Mouse (Mus musculus) stomach, postnatal 0 days (tissue): ENCODE results near the gene Smarcb1. TPM values are rescaled to one million over a fixed set of nuclear protein-coding genes. Genes with fewer than 3 reads are reported as not detected.

Experiments
- ATAC-seq: fragments of 200-750 bp; cut with Nextera tagmentation; 2 replicates; pipeline ENCODE4 v1.8.0; 2017; ENCODE audit not compliant: low FRiP score, low TSS enrichment
- DNase-seq: peaks from one replicate; pipeline ENCODE4 v3.0.0-alpha.2; 2016; ENCODE audit warnings: low spot score
- H3K27ac ChIP-seq: fragments of 300-500 bp; sonication (generic); replicated peaks from 2 replicates; pipeline ENCODE4 v1.5.1; 2014; ENCODE audit warnings: mild to moderate bottlenecking, control low read depth
- H3K27me3 ChIP-seq: fragments of 300-500 bp; sonication (generic); 2 replicates; pipeline ENCODE4 v1.6.1; 2014; ENCODE audit warnings: low read length; ENCODE audit not compliant: control insufficient read depth, insufficient read depth
- H3K36me3 ChIP-seq: fragments of 300-500 bp; sonication (generic); 2 replicates; pipeline ENCODE4 v1.6.1; 2014; ENCODE audit warnings: low read length, mixed read lengths; ENCODE audit not compliant: control insufficient read depth, insufficient read depth
- H3K4me1 ChIP-seq: fragments of 300-500 bp; sonication (generic); replicated peaks from 2 replicates; pipeline ENCODE4 v1.6.1; 2014; ENCODE audit warnings: antibody characterized with exemption; ENCODE audit not compliant: control insufficient read depth, insufficient read depth
- H3K4me2 ChIP-seq: fragments of 300-500 bp; sonication (generic); replicated peaks from 2 replicates; pipeline ENCODE4 v1.6.1; 2014; ENCODE audit warnings: low read depth, mild to moderate bottlenecking, control low read depth, moderate library complexity
- H3K4me3 ChIP-seq: fragments of 300-500 bp; sonication (generic); 2 replicates; pipeline ENCODE4 v1.5.1; 2014; ENCODE audit warnings: low read depth, low read length, control low read depth
- H3K9ac ChIP-seq: fragments of 300-500 bp; sonication (generic); 2 replicates; pipeline ENCODE4 v1.6.1; 2014; ENCODE audit warnings: mild to moderate bottlenecking, low read length, control low read depth, mixed read lengths
- H3K9me3 ChIP-seq: fragments of 300-500 bp; sonication (generic); 2 replicates; pipeline ENCODE4 v1.6.1; 2016; ENCODE audit warnings: low read length; ENCODE audit not compliant: control insufficient read depth
- CTCF ChIP-seq: IDR thresholded peaks from 2 replicates; pipeline ENCODE4 v1.5.1; 2016; ENCODE audit warnings: antibody characterized with exemption, low read depth, mild to moderate bottlenecking, moderate library complexity
- EP300 ChIP-seq: optimal IDR thresholded peaks from 2 replicates; pipeline ENCODE3; 2016; ENCODE audit warnings: antibody characterized with exemption
- WGBS: fragments of 180-500 bp; shearing (Covaris S2); extraction: QIAGEN DNeasy Blood & Tissue Kit; methylation state at CpG from one replicate; pipeline ENCODE4 v1.1.7; 2014; 5-methylcytosine and 5-hydroxymethylcytosine counted together
- polyA plus RNA-seq: library from polyadenylated mRNA; unstranded; fragments of >200 nt; fragmentation: Nextera tagmentation; extraction: Ambion mirVana; gene quantifications from 2 replicates; pipeline ENCODE4 v1.2.1, GENCODE M21; 2015

Smarcb1 gene
- 81.9 and 82.8 TPM in 2 replicates for polyA plus RNA-seq

DNA sequence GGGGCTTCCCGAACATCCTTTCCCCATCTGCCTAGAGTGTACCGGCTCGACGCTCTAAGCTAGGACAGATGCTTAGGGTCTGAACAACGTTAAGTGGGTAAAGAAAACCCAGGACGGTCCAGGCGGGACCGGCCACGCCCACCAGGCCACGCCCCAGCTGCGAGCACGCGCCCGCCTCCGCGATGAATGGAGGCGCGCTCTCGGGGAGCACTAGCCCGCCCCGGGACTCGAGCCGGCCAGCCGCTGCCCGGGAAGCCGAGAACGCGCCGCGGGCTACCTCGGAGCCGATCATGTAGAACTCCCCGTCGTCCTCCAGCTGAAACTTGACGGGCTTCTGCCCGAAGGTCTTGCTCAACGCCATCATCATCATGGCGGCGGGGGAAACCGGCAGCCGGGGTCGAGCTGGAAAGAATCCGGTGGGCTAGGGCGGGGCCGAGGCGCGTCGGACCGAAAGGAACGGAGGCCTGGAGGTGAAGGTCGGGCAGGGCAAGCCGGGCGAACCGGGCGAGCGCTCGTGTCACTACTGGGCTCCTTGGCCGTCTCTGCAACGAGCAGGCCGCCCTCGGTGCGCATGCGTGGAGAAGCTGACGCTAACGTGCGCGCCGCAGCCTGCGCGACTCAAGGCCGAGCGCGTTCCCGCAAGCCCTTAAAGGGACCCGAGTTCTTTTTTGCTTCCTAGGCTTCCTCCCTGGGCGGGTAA, at the start of gene Smarcb1:
Gene Smarcb1, minus strand, starts transcription at position 592 of the 700 bp plus-strand sequence.
- Histone ChIP-seq H3K9me3 (no peaks in the 10 kb centered on the region), H3K27me3 (no peaks in the 10 kb centered on the region), H3K36me3 (peaks cover 5% of the 10 kb centered on the region; the same call in 1 of the 2 replicates), H3K4me2 (peak within 1 kb of the TSS; percentile 93), H3K9ac (peak within 1 kb of the TSS; percentile 94), H3K27ac (peak within 1 kb of the TSS; percentile 88), H3K4me3 (peak within 1 kb of the TSS; percentile 94), H3K4me1 (no peaks in the 10 kb centered on the region)
- DNase-seq = peak; percentile 94
- WGBS = under 1% methylated on average over 76 of the region's 76 CpGs
- TF ChIP-seq CTCF (no peak), EP300 (no peak)
- ATAC-seq = peak; percentile 92

DNA sequence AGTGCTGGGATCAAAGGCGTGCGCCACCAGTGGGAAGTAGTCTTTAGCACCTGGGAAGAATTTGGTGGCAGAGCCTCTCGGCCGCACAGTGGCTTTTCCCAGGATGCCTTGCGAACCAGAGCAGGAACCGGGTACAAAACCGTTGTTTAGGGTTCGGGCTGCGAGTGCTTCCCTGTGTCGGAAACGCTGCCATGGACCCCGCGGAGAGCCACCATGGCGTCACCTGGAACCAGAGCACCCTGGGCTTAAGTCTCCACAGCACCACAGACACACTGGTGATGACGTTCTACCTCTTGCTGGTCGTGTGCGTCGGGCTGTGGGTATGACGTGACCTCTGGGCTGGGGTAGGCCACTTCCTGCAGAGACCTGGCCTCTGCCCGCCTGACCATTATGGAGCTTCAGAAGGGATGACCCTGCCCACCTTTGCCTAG, 33.0 kb upstream of the Smarcb1 start, which contains the start of gene Gm5134:
Gene Gm5134, plus strand, starts transcription at position 134 of the 431 bp plus-strand sequence.
- TF ChIP-seq EP300 (no peak), CTCF (no peak)
- H3K9ac ChIP-seq = no peak within 1 kb of the TSS
- no peaks in the 10 kb centered on the region for H3K36me3 ChIP-seq
- H3K27ac ChIP-seq = no peak within 1 kb of the TSS
- 34% methylated on average over 20 of the region's 20 CpGs for WGBS
- H3K4me1 ChIP-seq = 0 out of 2 replicates have a peak, but pooled peaks cover 2% of the 10 kb centered on the region
- no peak within 1 kb of the TSS for H3K4me3 ChIP-seq
- H3K9me3 ChIP-seq = no peaks in the 10 kb centered on the region
- ATAC-seq (0 out of 2 replicates have a peak, but pooled peaks have one; percentile 25), DNase-seq (no peak)
- peak within 1 kb of the TSS; percentile 20; the same call in 1 of the 2 replicates for H3K4me2 ChIP-seq
- H3K27me3 ChIP-seq = no peaks in the 10 kb centered on the region

- WGBS = 2% methylated on average over 13 of the region's 13 CpGs
- Histone ChIP-seq H3K27ac (no peak overlapping the region), H3K9me3 (no peaks in the 10 kb centered on the region), H3K4me2 (peak overlapping the region; percentile 80), H3K4me3 (peak overlapping the region; percentile 38), H3K36me3 (no peaks in the 10 kb centered on the region), H3K4me1 (0 out of 2 replicates have a peak, but pooled peaks cover 2% of the 10 kb centered on the region), H3K9ac (peak overlapping the region; percentile 55), H3K27me3 (no peaks in the 10 kb centered on the region)
- TF ChIP-seq EP300 = no peak
- TF ChIP-seq CTCF = peak; percentile 76
- DNase-seq (peak; percentile 47), ATAC-seq (0 out of 2 replicates have a peak, but pooled peaks have one; percentile 21)
Observed at GRCm38 (mm10) chr10:75951424-75952050, 30.1 kb upstream of the Smarcb1 start.

GRCm38 (mm10) chr10:75950791-75951210, 29.4 kb upstream of the Smarcb1 start:
- Histone ChIP-seq H3K4me3 (peak overlapping the region; percentile 38), H3K4me1 (0 out of 2 replicates have a peak, but pooled peaks cover 2% of the 10 kb centered on the region), H3K9ac (peak overlapping the region; percentile 55), H3K27me3 (no peaks in the 10 kb centered on the region), H3K27ac (no peak overlapping the region), H3K9me3 (no peaks in the 10 kb centered on the region), H3K4me2 (peak overlapping the region; percentile 80), H3K36me3 (no peaks in the 10 kb centered on the region)
- 5% methylated on average over 21 of the region's 23 CpGs for WGBS
- TF ChIP-seq CTCF (no peak), EP300 (no peak)
- DNase-seq (peak; percentile 62), ATAC-seq (peak; percentile 54; the same call in 1 of the 2 replicates)

DNA sequence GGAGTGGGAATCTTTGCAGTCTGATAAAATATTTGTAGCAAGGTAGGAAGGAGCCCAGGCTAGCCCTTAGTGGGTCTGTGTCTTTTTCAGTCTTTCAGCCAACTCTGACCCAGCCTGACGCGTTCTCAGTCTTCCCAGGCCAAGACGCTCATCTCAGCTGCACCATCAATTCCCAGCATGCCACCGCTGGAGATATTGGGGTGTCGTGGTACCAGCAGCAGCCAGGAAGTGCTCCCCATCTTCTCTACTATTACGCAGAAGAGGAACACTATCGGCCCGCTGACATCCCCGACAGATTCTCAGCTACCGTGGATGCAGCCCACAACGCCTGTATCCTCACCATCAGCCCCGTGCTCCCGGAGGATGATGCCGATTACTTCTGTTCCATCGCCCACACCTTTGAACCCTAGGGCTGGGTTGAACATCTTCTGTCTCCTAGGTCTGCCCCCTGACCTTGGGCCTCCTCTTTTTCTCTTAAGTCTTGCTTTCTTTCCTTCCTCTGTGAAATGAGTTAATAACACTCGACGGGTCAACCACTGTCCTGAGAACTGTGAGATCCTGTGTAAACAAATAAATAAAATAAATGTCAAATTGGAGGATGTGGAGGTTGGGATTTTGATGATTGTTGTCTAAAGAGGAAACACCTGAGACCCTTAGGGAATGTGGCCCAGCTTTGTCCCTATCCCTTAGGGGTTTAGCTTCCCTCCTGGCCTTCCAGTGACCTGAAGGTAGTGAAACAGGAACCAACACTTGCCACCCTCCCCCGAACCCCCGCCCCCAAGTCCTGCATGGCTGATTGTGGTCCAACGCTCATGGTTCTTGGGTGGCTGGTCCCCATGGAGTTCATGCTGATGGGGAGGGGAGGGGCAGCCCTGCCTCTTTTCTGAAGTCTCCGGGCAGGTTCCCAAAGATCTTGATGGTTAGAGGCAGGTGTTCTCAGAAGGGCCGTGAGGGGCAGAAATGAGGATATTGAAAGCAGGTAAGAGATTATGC, 27.9 kb upstream of the Smarcb1 start:
- 77% methylated on average over 22 of the region's 22 CpGs for WGBS
- DNase-seq (no peak), ATAC-seq (no peak)
- Histone ChIP-seq H3K36me3 (no peaks in the 10 kb centered on the region), H3K9ac (no peak overlapping the region), H3K4me3 (no peak overlapping the region), H3K27me3 (no peaks in the 10 kb centered on the region), H3K4me1 (0 out of 2 replicates have a peak, but pooled peaks cover 2% of the 10 kb centered on the region), H3K9me3 (no peaks in the 10 kb centered on the region), H3K4me2 (no peak overlapping the region), H3K27ac (no peak overlapping the region)
- TF ChIP-seq CTCF (no peak), EP300 (no peak)
